Mouse (Mus musculus) liver, postnatal 0 days (tissue): ENCODE measurements around the gene Nup98. TPM values are rescaled to one million over a fixed set of nuclear protein-coding genes. Genes with fewer than 3 reads are reported as not detected.
A peak's percentile ranks its signal among the peaks of the same experiment; 100 is the strongest.

ENCODE experiments used
- ATAC-seq: fragments of 200-750 bp; cut with Nextera tagmentation; 2 replicates; pipeline ENCODE4 v1.8.0; 2017; ENCODE audit warnings: mild to moderate bottlenecking, moderate library complexity
- DNase-seq: peaks from one replicate; pipeline ENCODE4 v3.0.0-alpha.2; 2016
- H3K27ac ChIP-seq: fragments of 300-500 bp; sonication (generic); 2 replicates; pipeline ENCODE4 v1.5.1; 2014; ENCODE audit warnings: antibody characterized with exemption, moderate library complexity, mild to moderate bottlenecking, low read depth
- H3K27me3 ChIP-seq: fragments of 300-500 bp; sonication (generic); 2 replicates; pipeline ENCODE4 v1.6.1; 2014; ENCODE audit warnings: low read length, control low read depth, mixed read lengths; ENCODE audit not compliant: insufficient read depth
- H3K36me3 ChIP-seq: fragments of 300-500 bp; sonication (generic); replicated peaks from 2 replicates; pipeline ENCODE4 v1.6.1; 2014; ENCODE audit warnings: mild to moderate bottlenecking, control low read depth, low read length, moderate library complexity, mixed read lengths; ENCODE audit not compliant: insufficient read depth
- H3K4me1 ChIP-seq: fragments of 300-500 bp; sonication (generic); 2 replicates; pipeline ENCODE4 v1.6.1; 2014; ENCODE audit warnings: antibody characterized with exemption, mild to moderate bottlenecking, control low read depth; ENCODE audit not compliant: insufficient read depth
- H3K4me2 ChIP-seq: fragments of 300-500 bp; sonication (generic); 2 replicates; pipeline ENCODE4 v1.6.1; 2014; ENCODE audit warnings: low read depth, mild to moderate bottlenecking, low read length, moderate library complexity, mixed read lengths
- H3K4me3 ChIP-seq: fragments of 300-500 bp; sonication (generic); 2 replicates; pipeline ENCODE4 v1.5.1; 2014; ENCODE audit warnings: low read depth, low read length
- H3K9ac ChIP-seq: fragments of 300-500 bp; sonication (generic); replicated peaks from 2 replicates; pipeline ENCODE4 v1.6.1; 2014; ENCODE audit warnings: mild to moderate bottlenecking, moderate library complexity
- H3K9me3 ChIP-seq: fragments of 300-500 bp; sonication (generic); 2 replicates; pipeline ENCODE4 v1.6.1; 2016; ENCODE audit warnings: mild to moderate bottlenecking, control low read depth, low read length, mixed read lengths
- CTCF ChIP-seq: sonication (generic); IDR thresholded peaks from 2 replicates; pipeline ENCODE4 v1.5.1; 2016; ENCODE audit warnings: antibody characterized with exemption, low read depth
- EP300 ChIP-seq: IDR thresholded peaks from 2 replicates; pipeline ENCODE4 v1.6.1; 2016; ENCODE audit warnings: antibody characterized with exemption, low read depth, mild to moderate bottlenecking
- WGBS: fragments of 180-500 bp; shearing (Covaris S2); extraction: QIAGEN DNeasy Blood & Tissue Kit; methylation state at CpG from one replicate; pipeline ENCODE4 v1.1.7; 2014; ENCODE audit not compliant: insufficient replicate concordance; 5-methylcytosine and 5-hydroxymethylcytosine counted together
- polyA plus RNA-seq: library from polyadenylated mRNA; unstranded; fragments of >200 nt; fragmentation: Nextera tagmentation; extraction: Ambion mirVana; gene quantifications from 2 replicates; pipeline ENCODE4 v1.2.1, GENCODE M21; 2015

The Nup98 gene
- polyA plus RNA-seq, 1 experiment from 2014 or later, result 8.6 TPM

GRCm38 (mm10) chr7:102170300-102170699 is 39.7 kb downstream of the Nup98 start:
- Histone ChIP-seq H3K4me3 (no peak overlapping the region), H3K27ac (no peak overlapping the region), H3K4me1 (no peaks in the 10 kb centered on the region), H3K9me3 (no peaks in the 10 kb centered on the region), H3K4me2 (no peak overlapping the region), H3K27me3 (no peaks in the 10 kb centered on the region), H3K36me3 (peaks cover 37% of the 10 kb centered on the region), H3K9ac (no peak overlapping the region)
- TF ChIP-seq EP300 (no peak), CTCF (peak; percentile 54)
- ATAC-seq (no peak), DNase-seq (no peak)

- no peak for TF ChIP-seq EP300
- no peak for TF ChIP-seq CTCF
- H3K4me3 ChIP-seq, result no peak overlapping the region
- H3K27me3 ChIP-seq, result no peaks in the 10 kb centered on the region
- 82% methylated on average over 5 of the region's 5 CpGs for WGBS
- no peak overlapping the region for H3K4me2 ChIP-seq
- no peak overlapping the region for H3K9ac ChIP-seq
- ATAC-seq, result no peak
- no peak for DNase-seq
- no peaks in the 10 kb centered on the region for H3K4me1 ChIP-seq
- no peaks in the 10 kb centered on the region for H3K9me3 ChIP-seq
- no peak overlapping the region for H3K27ac ChIP-seq
- H3K36me3 ChIP-seq, result peaks cover 61% of the 10 kb centered on the region
Measured at GRCm38 (mm10) chr7:102153691-102154090, 56.3 kb downstream of the Nup98 start.

- Histone ChIP-seq H3K4me3 (no peak overlapping the region), H3K4me1 (no peaks in the 10 kb centered on the region), H3K27me3 (no peaks in the 10 kb centered on the region), H3K9me3 (no peaks in the 10 kb centered on the region), H3K27ac (no peak overlapping the region), H3K9ac (no peak overlapping the region), H3K36me3 (peaks cover 75% of the 10 kb centered on the region), H3K4me2 (no peak overlapping the region)
- DNase-seq (no peak), ATAC-seq (no peak)
- TF ChIP-seq CTCF (no peak), EP300 (no peak)
- WGBS, result 95% methylated on average over 5 of the region's 5 CpGs
Measured at GRCm38 (mm10) chr7:102137898-102138297, 72.1 kb downstream of the Nup98 start.

GRCm38 (mm10) chr7:102137464-102137863 is 72.5 kb downstream of the Nup98 start:
- Histone ChIP-seq H3K36me3 (peaks cover 77% of the 10 kb centered on the region), H3K9me3 (no peaks in the 10 kb centered on the region), H3K27ac (no peak overlapping the region), H3K4me1 (no peaks in the 10 kb centered on the region), H3K4me3 (no peak overlapping the region), H3K9ac (no peak overlapping the region), H3K4me2 (no peak overlapping the region), H3K27me3 (no peaks in the 10 kb centered on the region)
- no peak for TF ChIP-seq EP300
- peak; percentile 77 for TF ChIP-seq CTCF
- DNase-seq, result peak; percentile 56
- ATAC-seq, result no peak
- 74% methylated on average over 1 of the region's 1 CpGs for WGBS

DNA sequence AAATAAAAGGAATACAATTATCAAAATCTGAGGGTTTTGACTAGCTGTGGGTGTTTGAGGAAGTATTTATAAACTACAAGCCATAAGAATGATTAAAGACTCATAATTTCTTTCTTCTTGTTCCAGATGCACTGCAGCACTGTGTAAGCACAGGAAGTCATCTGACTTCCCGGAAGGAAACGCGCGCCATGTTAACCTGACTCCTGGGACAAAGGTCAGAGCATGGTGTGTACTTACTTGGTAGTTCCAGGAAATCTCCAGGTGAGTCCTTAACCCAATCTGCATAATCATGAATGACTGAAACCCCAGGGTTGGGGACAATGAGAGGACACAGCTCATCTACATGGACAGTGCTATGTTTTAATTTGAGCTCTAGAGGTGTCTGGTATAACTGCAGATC is 77.6 kb downstream of the Nup98 start:
- 71% methylated on average over 4 of the region's 4 CpGs for WGBS
- H3K4me3 ChIP-seq, result no peak overlapping the region
- TF ChIP-seq CTCF (no peak), EP300 (no peak)
- no peak for DNase-seq
- peaks cover 79% of the 10 kb centered on the region for H3K36me3 ChIP-seq
- no peaks in the 10 kb centered on the region for H3K4me1 ChIP-seq
- H3K27ac ChIP-seq, result no peak overlapping the region
- H3K9me3 ChIP-seq, result no peaks in the 10 kb centered on the region
- no peak overlapping the region for H3K4me2 ChIP-seq
- ATAC-seq, result no peak; the same call in 1 of the 2 replicates
- H3K27me3 ChIP-seq, result no peaks in the 10 kb centered on the region
- H3K9ac ChIP-seq, result no peak overlapping the region

- no peak for DNase-seq
- Histone ChIP-seq H3K4me2 (no peak overlapping the region), H3K9ac (no peak overlapping the region), H3K4me1 (no peaks in the 10 kb centered on the region), H3K9me3 (no peaks in the 10 kb centered on the region), H3K27ac (no peak overlapping the region), H3K27me3 (no peaks in the 10 kb centered on the region), H3K36me3 (peaks cover 53% of the 10 kb centered on the region), H3K4me3 (no peak overlapping the region)
- 89% methylated on average over 10 of the region's 10 CpGs for WGBS
- ATAC-seq, result no peak
- TF ChIP-seq CTCF (no peak), EP300 (no peak)
Measured at GRCm38 (mm10) chr7:102120326-102120725, 89.7 kb downstream of the Nup98 start.

- Histone ChIP-seq H3K36me3 (peaks cover 24% of the 10 kb centered on the region), H3K27me3 (no peaks in the 10 kb centered on the region), H3K9me3 (no peaks in the 10 kb centered on the region), H3K4me2 (no peak overlapping the region), H3K27ac (no peak overlapping the region), H3K4me1 (no peaks in the 10 kb centered on the region), H3K9ac (no peak overlapping the region), H3K4me3 (no peak overlapping the region)
- DNase-seq (no peak), ATAC-seq (no peak)
- TF ChIP-seq EP300 (no peak), CTCF (no peak)
- 76% methylated on average over 5 of the region's 6 CpGs for WGBS
Measured at GRCm38 (mm10) chr7:102117382-102117781, 92.6 kb downstream of the Nup98 start.
